Mouse (Mus musculus): ENCODE data around the gene Jpt1. TPM values are rescaled to one million over a fixed set of nuclear protein-coding genes. Genes with fewer than 3 reads are reported as not detected.
"Not testable (repeated sequence)": the region's sequence is repeated elsewhere in the genome, so short reads cannot be mapped to it uniquely, and the experiment has no call there.

Gene Jpt1
- polyA plus RNA-seq, 1 experiment from 2014 or later: 954 TPM

DNA sequence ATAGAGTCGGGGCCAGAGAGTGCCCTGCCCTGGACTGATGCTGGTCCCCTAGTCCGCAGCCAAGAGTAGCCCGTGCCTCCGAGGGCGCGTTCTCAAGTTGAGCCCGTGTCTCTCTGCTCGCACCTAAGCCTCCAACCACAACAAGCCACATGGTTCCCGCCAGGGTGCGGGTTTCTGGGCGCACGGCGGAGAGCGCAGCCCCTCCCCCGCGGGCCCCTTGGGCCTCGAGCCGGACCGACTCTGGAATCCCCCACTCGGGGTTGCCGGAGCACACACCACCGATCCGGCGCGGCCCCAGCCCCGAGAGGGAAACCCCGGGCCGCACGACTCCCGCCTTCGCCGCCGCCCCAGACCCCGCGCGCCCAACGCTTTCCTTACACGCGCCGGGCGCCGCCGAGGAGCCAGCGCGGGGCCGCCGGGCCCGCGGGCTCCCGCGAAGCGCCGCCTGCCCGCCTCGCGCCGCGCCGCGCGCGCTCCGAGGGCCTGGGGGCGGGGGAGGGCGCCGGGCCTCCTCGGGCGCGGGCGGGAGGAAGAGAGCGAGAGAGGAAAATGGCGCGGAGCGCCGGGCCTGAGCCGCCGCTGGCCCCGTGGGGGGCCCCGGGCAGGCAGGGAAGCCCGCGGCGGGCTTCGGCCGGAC lies 21.3 kb upstream of the Jpt1 start:
- WGBS: under 1% methylated on average over 64 of the region's 84 CpGs
- H3K36me3 ChIP-seq (ENCODE audit: control insufficient read depth, insufficient read depth, low read length): peaks cover 16% of the 10 kb centered on the region
- peaks cover 11% of the 10 kb centered on the region for H3K4me1 ChIP-seq (ENCODE audit: control insufficient read depth, insufficient read depth, low read length)
- peak overlapping the region; percentile 66 for H3K4me2 ChIP-seq
- H3K27me3 ChIP-seq (ENCODE audit: control insufficient read depth, insufficient read depth, low read length): no peaks in the 10 kb centered on the region
- ATAC-seq (ENCODE audit: low FRiP score): peak; percentile 79
- no peaks in the 10 kb centered on the region for H3K9me3 ChIP-seq (ENCODE audit: control insufficient read depth, low read length)
- H3K9ac ChIP-seq (ENCODE audit: low read length): peak overlapping the region; percentile 99
- peak overlapping the region; percentile 98 for H3K27ac ChIP-seq (ENCODE audit: low read depth, low read length)
- peak; percentile 97 for DNase-seq (ENCODE audit: low spot score, missing footprints)
- H3K4me3 ChIP-seq (ENCODE audit: low read depth, low read length): peak overlapping the region; percentile 98

DNA sequence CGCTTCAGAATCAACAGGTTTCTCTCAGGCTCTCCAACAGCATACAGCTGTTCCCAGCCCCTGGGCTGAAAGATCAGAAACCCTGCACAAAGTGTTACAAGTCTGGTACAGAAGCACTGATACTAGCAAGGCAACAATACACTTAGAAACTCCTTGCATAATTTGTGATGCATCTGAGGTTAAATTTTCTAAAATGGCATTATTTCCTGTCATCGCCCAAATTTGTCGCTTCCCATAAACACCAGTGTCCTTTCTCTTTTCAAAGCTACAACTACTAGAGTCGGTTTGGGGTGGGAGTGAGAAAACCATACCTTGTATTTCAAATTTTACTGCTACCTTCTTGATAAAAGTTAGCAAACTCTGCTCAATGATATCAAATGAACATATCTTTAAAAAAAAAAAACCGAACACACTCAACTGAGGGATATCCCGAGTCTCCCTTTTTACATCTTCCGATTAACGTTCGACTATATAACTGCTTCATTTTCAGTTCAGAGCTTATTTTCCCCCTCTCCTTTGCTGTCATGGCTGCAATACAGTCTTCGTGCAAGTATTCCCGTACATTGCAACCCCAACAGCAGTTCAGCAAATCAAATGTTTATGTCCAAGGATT lies 20.7 kb upstream of the Jpt1 start:
- peak overlapping the region; percentile 98 for H3K27ac ChIP-seq (ENCODE audit: low read depth, low read length)
- H3K9me3 ChIP-seq (ENCODE audit: control insufficient read depth, low read length): no peaks in the 10 kb centered on the region
- 10% methylated on average over 11 of the region's 11 CpGs for WGBS
- DNase-seq (ENCODE audit: low spot score, missing footprints) (no peak), ATAC-seq (ENCODE audit: low FRiP score) (no peak)
- peaks cover 19% of the 10 kb centered on the region for H3K36me3 ChIP-seq (ENCODE audit: control insufficient read depth, insufficient read depth, low read length)
- no peaks in the 10 kb centered on the region for H3K27me3 ChIP-seq (ENCODE audit: control insufficient read depth, insufficient read depth, low read length)
- peak overlapping the region; percentile 99 for H3K9ac ChIP-seq (ENCODE audit: low read length)
- H3K4me3 ChIP-seq (ENCODE audit: low read depth, low read length): peak overlapping the region; percentile 98
- peaks cover 11% of the 10 kb centered on the region for H3K4me1 ChIP-seq (ENCODE audit: control insufficient read depth, insufficient read depth, low read length)
- peak overlapping the region; percentile 66 for H3K4me2 ChIP-seq

DNA sequence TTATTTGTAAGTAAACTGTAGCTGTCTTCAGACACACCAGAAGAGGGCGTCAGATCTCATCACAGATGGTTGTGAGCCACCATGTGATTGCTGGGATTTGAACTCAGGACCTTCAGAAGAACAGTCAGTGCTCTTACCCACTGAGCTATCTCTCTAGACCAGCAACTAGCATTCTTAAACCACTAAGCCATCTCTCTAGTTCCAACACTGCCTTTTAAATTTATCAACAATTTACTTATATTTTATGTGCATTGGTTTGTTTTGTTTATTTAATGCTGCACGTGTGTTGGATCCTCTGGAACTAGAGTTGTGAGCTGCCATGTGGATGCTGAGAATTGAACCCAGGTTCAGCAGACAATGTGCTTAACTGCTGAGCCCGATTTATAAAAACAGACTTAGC lies 12.3 kb upstream of the Jpt1 start:
- not testable (repeated sequence) for H3K27me3 ChIP-seq (ENCODE audit: control insufficient read depth, insufficient read depth, low read length); ATAC-seq (ENCODE audit: low FRiP score); H3K4me2 ChIP-seq; H3K9me3 ChIP-seq (ENCODE audit: control insufficient read depth, low read length); H3K4me1 ChIP-seq (ENCODE audit: control insufficient read depth, insufficient read depth, low read length); H3K9ac ChIP-seq (ENCODE audit: low read length); H3K4me3 ChIP-seq (ENCODE audit: low read depth, low read length); H3K27ac ChIP-seq (ENCODE audit: low read depth, low read length)
- WGBS: 89% methylated on average over 3 of the region's 3 CpGs
- H3K36me3 ChIP-seq (ENCODE audit: control insufficient read depth, insufficient read depth, low read length): peaks cover 32% of the 10 kb centered on the region
- DNase-seq (ENCODE audit: low spot score, missing footprints): peak; percentile 71

DNA sequence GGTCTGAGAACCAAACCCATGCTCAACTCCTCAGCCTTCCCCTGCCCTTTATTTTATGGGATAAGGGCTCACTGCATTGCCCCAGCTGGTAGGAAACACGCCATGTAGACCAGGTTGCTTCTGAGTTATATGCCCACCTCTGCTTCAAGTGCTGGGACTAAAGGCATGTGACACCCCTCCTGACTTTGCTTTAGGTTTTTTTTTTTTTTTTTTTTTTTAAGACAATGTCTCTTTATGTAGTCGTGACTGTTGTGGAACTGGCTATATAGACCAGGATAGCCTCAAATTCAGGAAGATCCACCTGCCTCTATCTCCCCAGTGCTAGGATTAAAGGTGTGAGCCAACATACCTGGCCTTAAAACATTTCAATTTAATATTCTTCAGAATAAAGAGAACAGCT lies 8.5 kb upstream of the Jpt1 start:
- peaks cover 26% of the 10 kb centered on the region for H3K36me3 ChIP-seq (ENCODE audit: control insufficient read depth, insufficient read depth, low read length)
- no peak overlapping the region for H3K4me3 ChIP-seq (ENCODE audit: low read depth, low read length)
- DNase-seq (ENCODE audit: low spot score, missing footprints) (no peak), ATAC-seq (ENCODE audit: low FRiP score) (no peak)
- H3K9ac ChIP-seq (ENCODE audit: low read length): no peak overlapping the region
- WGBS: 81% methylated on average over 2 of the region's 2 CpGs
- H3K9me3 ChIP-seq (ENCODE audit: control insufficient read depth, low read length): no peaks in the 10 kb centered on the region
- H3K4me1 ChIP-seq (ENCODE audit: control insufficient read depth, insufficient read depth, low read length): no peaks in the 10 kb centered on the region
- H3K27ac ChIP-seq (ENCODE audit: low read depth, low read length): no peak overlapping the region
- H3K27me3 ChIP-seq (ENCODE audit: control insufficient read depth, insufficient read depth, low read length): no peaks in the 10 kb centered on the region
- H3K4me2 ChIP-seq: no peak overlapping the region

DNA sequence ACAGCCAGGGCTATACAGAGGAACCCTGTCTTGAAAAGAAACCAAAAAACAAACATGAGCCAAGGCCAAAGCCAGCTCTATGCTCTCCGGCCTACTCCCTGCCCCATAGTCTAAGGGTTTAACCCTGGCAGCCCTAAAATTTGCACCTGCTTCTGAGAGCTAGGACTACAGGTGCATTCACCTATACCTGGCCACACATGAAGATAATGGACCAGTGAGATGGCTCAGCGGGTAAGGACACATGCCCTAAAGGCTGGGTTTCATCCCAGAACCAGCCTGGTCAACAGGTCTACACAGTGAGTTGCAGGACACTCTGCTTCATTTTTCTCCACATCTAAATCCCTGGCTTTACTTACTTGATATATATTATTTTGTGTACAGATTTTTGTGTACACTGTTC lies 8.1 kb upstream of the Jpt1 start:
- ATAC-seq (ENCODE audit: low FRiP score): no peak
- Histone ChIP-seq H3K36me3 (ENCODE audit: control insufficient read depth, insufficient read depth, low read length) (peaks cover 22% of the 10 kb centered on the region), H3K4me3 (ENCODE audit: low read depth, low read length) (no peak overlapping the region), H3K27ac (ENCODE audit: low read depth, low read length) (no peak overlapping the region), H3K9me3 (ENCODE audit: control insufficient read depth, low read length) (no peaks in the 10 kb centered on the region), H3K27me3 (ENCODE audit: control insufficient read depth, insufficient read depth, low read length) (no peaks in the 10 kb centered on the region), H3K9ac (ENCODE audit: low read length) (no peak overlapping the region), H3K4me2 (no peak overlapping the region), H3K4me1 (ENCODE audit: control insufficient read depth, insufficient read depth, low read length) (no peaks in the 10 kb centered on the region)
- 91% methylated on average over 2 of the region's 2 CpGs for WGBS
- DNase-seq (ENCODE audit: low spot score, missing footprints): peak; percentile 74

DNA sequence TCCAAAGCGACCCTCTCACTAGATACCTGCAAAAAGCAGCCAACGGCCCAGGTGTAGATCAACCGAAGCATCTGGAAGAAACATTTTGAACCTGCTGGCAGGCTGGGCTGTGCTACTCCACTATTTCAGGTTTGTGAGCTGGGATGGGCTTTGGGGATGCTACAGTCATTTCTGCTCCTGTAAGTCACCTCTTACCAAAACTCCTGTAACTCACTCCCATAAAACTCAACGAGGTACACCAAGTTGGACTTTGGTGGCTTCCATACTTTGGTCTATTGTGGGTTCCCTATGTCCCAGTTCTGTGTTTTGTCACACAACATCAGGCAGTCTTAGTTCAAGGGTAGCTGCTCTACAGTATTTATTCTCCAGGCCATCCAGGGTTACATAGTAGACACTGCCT lies 6.9 kb upstream of the Jpt1 start:
- DNase-seq (ENCODE audit: low spot score, missing footprints) (no peak), ATAC-seq (ENCODE audit: low FRiP score) (no peak)
- no peak overlapping the region for H3K27ac ChIP-seq (ENCODE audit: low read depth, low read length)
- peaks cover 15% of the 10 kb centered on the region for H3K36me3 ChIP-seq (ENCODE audit: control insufficient read depth, insufficient read depth, low read length)
- no peak overlapping the region for H3K9ac ChIP-seq (ENCODE audit: low read length)
- H3K4me1 ChIP-seq (ENCODE audit: control insufficient read depth, insufficient read depth, low read length): no peaks in the 10 kb centered on the region
- 92% methylated on average over 4 of the region's 4 CpGs for WGBS
- H3K4me3 ChIP-seq (ENCODE audit: low read depth, low read length): no peak overlapping the region
- H3K9me3 ChIP-seq (ENCODE audit: control insufficient read depth, low read length): no peaks in the 10 kb centered on the region
- H3K27me3 ChIP-seq (ENCODE audit: control insufficient read depth, insufficient read depth, low read length): no peaks in the 10 kb centered on the region
- H3K4me2 ChIP-seq: no peak overlapping the region

DNA sequence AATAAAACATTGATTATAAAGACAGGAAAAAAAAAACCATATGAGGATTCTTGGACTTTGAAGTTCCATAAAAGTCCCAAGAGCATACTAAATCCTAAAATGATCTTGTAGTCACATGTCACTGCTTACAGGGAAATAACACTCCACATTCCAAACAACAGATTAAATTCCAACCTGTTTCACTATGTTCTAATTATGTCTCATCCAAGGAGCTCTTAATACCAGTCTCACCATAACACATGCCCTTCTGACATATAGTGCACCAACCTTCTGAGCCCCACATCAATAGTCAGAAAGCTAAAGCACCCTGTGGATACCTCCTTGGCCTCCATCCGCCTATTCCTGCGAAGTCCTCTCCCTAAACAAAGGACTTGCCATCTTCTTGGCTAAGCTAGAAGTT lies 6.0 kb upstream of the Jpt1 start:
- peaks cover 9% of the 10 kb centered on the region for H3K36me3 ChIP-seq (ENCODE audit: control insufficient read depth, insufficient read depth, low read length)
- no peak overlapping the region for H3K4me3 ChIP-seq (ENCODE audit: low read depth, low read length)
- ATAC-seq (ENCODE audit: low FRiP score): no peak
- H3K9ac ChIP-seq (ENCODE audit: low read length): no peak overlapping the region
- no peaks in the 10 kb centered on the region for H3K9me3 ChIP-seq (ENCODE audit: control insufficient read depth, low read length)
- WGBS: 62% methylated on average over 2 of the region's 2 CpGs
- H3K27me3 ChIP-seq (ENCODE audit: control insufficient read depth, insufficient read depth, low read length): no peaks in the 10 kb centered on the region
- DNase-seq (ENCODE audit: low spot score, missing footprints): no peak
- no peak overlapping the region for H3K4me2 ChIP-seq
- no peak overlapping the region for H3K27ac ChIP-seq (ENCODE audit: low read depth, low read length)
- no peaks in the 10 kb centered on the region for H3K4me1 ChIP-seq (ENCODE audit: control insufficient read depth, insufficient read depth, low read length)

DNA sequence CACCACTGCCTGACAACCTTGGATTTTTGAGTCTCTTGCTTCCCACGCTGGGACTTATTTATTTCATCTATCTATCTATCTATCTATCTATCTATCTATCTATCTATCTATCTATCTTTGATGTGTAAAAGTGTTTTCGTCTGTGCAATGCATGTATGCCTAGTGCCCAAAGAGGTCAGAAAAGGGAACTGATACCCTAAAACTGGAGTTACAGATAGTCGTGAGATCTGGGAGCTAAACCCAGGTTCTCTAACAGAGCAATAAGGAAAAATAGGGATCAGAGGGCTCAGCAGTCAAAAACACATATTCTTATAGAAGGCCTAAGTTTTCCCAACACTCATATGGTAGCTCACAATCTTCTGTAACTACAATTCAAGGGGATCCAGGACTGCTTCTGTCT lies 5.4 kb upstream of the Jpt1 start:
- H3K9me3 ChIP-seq (ENCODE audit: control insufficient read depth, low read length): no peaks in the 10 kb centered on the region
- no peak overlapping the region for H3K4me2 ChIP-seq
- H3K4me3 ChIP-seq (ENCODE audit: low read depth, low read length): no peak overlapping the region
- H3K9ac ChIP-seq (ENCODE audit: low read length): no peak overlapping the region
- H3K27me3 ChIP-seq (ENCODE audit: control insufficient read depth, insufficient read depth, low read length): no peaks in the 10 kb centered on the region
- no peak overlapping the region for H3K27ac ChIP-seq (ENCODE audit: low read depth, low read length)
- H3K36me3 ChIP-seq (ENCODE audit: control insufficient read depth, insufficient read depth, low read length): peaks cover 3% of the 10 kb centered on the region
- WGBS: 90% methylated on average over 3 of the region's 3 CpGs
- H3K4me1 ChIP-seq (ENCODE audit: control insufficient read depth, insufficient read depth, low read length): no peaks in the 10 kb centered on the region
- ATAC-seq (ENCODE audit: low FRiP score): no peak
- no peak for DNase-seq (ENCODE audit: low spot score, missing footprints)

DNA sequence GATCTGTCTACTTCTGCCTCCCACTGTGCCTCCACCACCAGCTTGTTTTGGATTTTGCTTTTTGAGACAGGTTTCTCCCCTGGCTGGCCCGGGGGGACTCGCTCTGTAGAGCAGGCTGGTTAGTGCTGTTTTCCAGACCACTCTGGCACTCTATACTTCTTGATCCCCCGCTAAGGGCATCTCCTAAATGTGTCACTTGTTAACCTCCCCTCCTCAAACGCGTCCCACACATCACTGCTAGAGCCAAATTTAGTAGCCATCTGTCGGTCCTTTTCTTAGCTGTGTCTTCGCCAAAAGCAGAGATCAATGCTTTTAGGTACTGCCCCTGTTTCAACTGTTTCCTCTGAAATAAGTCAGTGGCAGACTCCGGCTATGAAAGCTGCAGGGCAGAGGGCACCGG lies 4.5 kb upstream of the Jpt1 start:
- H3K27ac ChIP-seq (ENCODE audit: low read depth, low read length): no peak overlapping the region
- ATAC-seq (ENCODE audit: low FRiP score): no peak
- no peak for DNase-seq (ENCODE audit: low spot score, missing footprints)
- WGBS: 78% methylated on average over 9 of the region's 9 CpGs
- H3K4me2 ChIP-seq: no peak overlapping the region
- H3K4me3 ChIP-seq (ENCODE audit: low read depth, low read length): no peak overlapping the region
- no peaks in the 10 kb centered on the region for H3K4me1 ChIP-seq (ENCODE audit: control insufficient read depth, insufficient read depth, low read length)
- peaks cover 3% of the 10 kb centered on the region for H3K36me3 ChIP-seq (ENCODE audit: control insufficient read depth, insufficient read depth, low read length)
- H3K9me3 ChIP-seq (ENCODE audit: control insufficient read depth, low read length): no peaks in the 10 kb centered on the region
- no peaks in the 10 kb centered on the region for H3K27me3 ChIP-seq (ENCODE audit: control insufficient read depth, insufficient read depth, low read length)
- H3K9ac ChIP-seq (ENCODE audit: low read length): no peak overlapping the region
